Mouse (Mus musculus) thymus, adult 2 months (tissue): ENCODE data around the gene Slain2. TPM values are rescaled to one million over a fixed set of nuclear protein-coding genes. Genes with fewer than 3 reads are reported as not detected.
"Not testable (repeated sequence)": the region's sequence is repeated elsewhere in the genome, so short reads cannot be mapped to it uniquely, and the experiment has no call there.

Experiments
- DNase-seq: peaks from one replicate; pipeline ENCODE4 v3.0.0; 2021
- H3K27ac ChIP-seq: fragments of 200-500 bp; 2 replicates; pipeline ENCODE4 v1.5.1; 2012; ENCODE audit warnings: low read length, control low read depth; ENCODE audit not compliant: control insufficient read depth, insufficient read depth
- H3K27me3 ChIP-seq: fragments of 200-500 bp; 2 replicates; pipeline ENCODE4 v1.6.1; 2012; ENCODE audit warnings: mild to moderate bottlenecking, low read length, moderate library complexity, mixed read lengths; ENCODE audit not compliant: control insufficient read depth, insufficient read depth
- H3K36me3 ChIP-seq: fragments of 200-500 bp; 2 replicates; pipeline ENCODE4 v1.6.1; 2012; ENCODE audit warnings: mild to moderate bottlenecking, low read length, moderate library complexity; ENCODE audit not compliant: control insufficient read depth, insufficient read depth
- H3K4me1 ChIP-seq: fragments of 200-500 bp; replicated peaks from 2 replicates; pipeline ENCODE4 v1.6.1; 2012; ENCODE audit warnings: low read length; ENCODE audit not compliant: control insufficient read depth, insufficient read depth
- H3K4me3 ChIP-seq: fragments of 200-500 bp; 2 replicates; pipeline ENCODE4 v1.5.1; 2012; ENCODE audit warnings: mild to moderate bottlenecking, low read length, control low read depth, moderate library complexity; ENCODE audit not compliant: control insufficient read depth, insufficient read depth
- CTCF ChIP-seq: fragments of 200-500 bp; IDR thresholded peaks from 2 replicates; pipeline ENCODE4 v1.5.1; 2012; ENCODE audit warnings: mild to moderate bottlenecking, control low read depth, low read length, moderate library complexity, borderline replicate concordance; ENCODE audit not compliant: control insufficient read depth, poor library complexity, insufficient read depth; ENCODE audit errors: extremely low read depth
- POLR2A ChIP-seq: fragments of 200-500 bp; IDR thresholded peaks from 2 replicates; pipeline ENCODE4 v1.6.1; 2012; ENCODE audit warnings: mild to moderate bottlenecking, low read length, control low read depth, moderate library complexity; ENCODE audit not compliant: control insufficient read depth, poor library complexity, insufficient read depth; ENCODE audit errors: extremely low read depth
- whole genome bisulfite sequencing: fragments of 180-500 bp; shearing (Covaris S2); methylation state at CpG from one replicate; pipeline ENCODE4 v1.1.7; 2018; 5-methylcytosine and 5-hydroxymethylcytosine counted together
- polyA plus RNA-seq: library from polyadenylated mRNA; depleted of rRNA; stranded (reverse); fragments of >200 nt; gene quantifications from 2 replicates; pipeline ENCODE4 v1.2.3, GENCODE M21; 2012

Gene Slain2
- polyA plus RNA-seq, 1 experiment, result 24.2 TPM

DNA sequence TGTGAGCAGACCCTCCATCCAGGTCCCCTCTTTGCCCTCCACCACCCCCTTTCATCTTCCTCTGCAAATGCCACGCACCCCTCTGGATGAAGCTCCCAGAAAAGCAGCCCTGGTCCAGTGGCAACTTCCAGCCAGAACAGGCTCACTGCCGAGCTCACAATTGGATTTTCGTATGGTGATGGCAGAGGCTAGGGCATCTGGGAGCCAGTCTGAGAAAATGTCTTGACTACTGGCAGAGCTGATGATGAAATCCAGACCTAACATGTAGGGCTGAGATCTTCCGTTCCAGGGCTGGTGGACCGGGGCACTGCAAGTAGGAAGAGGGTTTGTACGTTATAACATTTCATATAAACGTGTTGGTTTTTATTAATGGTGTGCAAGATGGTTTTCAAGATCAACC lies 73.7 kb downstream of the Slain2 start:
- H3K27me3 ChIP-seq, result no peaks in the 10 kb centered on the region
- WGBS, result 96% methylated on average over 7 of the region's 7 CpGs
- no peak for DNase-seq
- TF ChIP-seq POLR2A, result no peak
- no peak for TF ChIP-seq CTCF
- H3K27ac ChIP-seq, result no peak overlapping the region
- no peaks in the 10 kb centered on the region for H3K36me3 ChIP-seq
- no peaks in the 10 kb centered on the region for H3K4me1 ChIP-seq
- no peak overlapping the region for H3K4me3 ChIP-seq

DNA sequence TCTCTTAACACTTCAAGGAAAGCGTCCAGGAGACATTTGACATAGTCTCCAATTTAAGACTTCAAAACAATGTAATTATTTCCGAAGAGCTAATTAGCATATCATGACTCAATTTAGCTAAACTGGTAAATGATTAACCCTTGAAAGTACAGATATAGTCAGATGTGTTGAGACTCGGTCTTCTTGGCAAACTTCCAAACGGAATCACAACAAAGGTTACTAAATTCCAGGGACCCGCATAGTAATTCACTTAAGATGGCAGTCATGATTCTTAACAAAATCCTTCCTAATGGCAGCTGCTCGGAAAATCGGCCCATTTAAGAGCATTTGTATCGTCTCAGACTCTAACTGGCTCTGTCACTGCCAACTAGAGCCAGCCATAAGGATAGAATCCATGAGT lies 75.7 kb downstream of the Slain2 start:
- no peak overlapping the region for H3K27ac ChIP-seq
- no peak for TF ChIP-seq CTCF
- TF ChIP-seq POLR2A, result no peak
- no peaks in the 10 kb centered on the region for H3K27me3 ChIP-seq
- H3K4me1 ChIP-seq, result no peaks in the 10 kb centered on the region
- WGBS, result 92% methylated on average over 8 of the region's 8 CpGs
- no peak for DNase-seq
- H3K4me3 ChIP-seq, result no peak overlapping the region
- no peaks in the 10 kb centered on the region for H3K36me3 ChIP-seq

DNA sequence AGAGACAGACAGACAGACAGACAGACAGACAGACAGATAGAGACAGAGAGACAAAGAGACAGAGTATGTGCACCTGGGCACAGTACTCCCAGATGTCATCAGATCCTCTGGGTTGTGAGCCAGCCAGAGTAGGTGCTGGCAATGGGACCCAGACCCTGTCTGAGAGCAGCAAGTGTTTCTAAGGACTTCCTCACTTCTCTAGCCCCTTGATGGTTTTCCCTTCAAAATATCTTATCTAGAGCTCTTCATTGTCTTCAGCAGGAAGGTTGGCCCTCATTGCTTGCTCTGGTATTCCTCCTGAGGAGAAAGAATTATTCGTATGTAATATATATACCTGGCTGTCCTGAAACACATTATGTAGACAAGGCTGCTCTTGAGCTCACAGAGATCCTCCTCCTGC lies 78.4 kb downstream of the Slain2 start:
- DNase-seq, result no peak
- H3K4me1 ChIP-seq, result no peaks in the 10 kb centered on the region
- no peaks in the 10 kb centered on the region for H3K27me3 ChIP-seq
- no peak overlapping the region for H3K27ac ChIP-seq
- no peaks in the 10 kb centered on the region for H3K36me3 ChIP-seq
- no peak overlapping the region for H3K4me3 ChIP-seq
- no peak for TF ChIP-seq POLR2A
- 95% methylated on average over 1 of the region's 1 CpGs for WGBS

DNA sequence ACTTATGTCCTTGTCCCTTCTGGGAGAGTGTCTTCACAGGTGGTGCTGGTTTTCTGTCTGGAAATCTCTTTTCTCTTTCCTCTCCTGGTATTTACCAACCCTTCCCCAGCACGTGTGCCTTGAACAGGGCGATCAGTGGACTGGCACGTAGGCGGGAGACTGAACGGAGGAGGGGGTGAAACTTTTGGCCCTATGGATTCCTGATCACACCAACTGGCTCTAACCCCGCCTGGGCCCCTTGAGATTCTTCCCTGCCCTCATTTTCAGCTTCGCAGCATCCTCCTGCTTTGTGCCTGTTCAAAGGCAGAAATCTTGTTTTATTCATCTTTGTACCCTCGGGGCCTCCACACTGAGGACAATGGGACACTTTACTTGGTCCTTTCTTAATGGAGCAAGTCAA lies 80.3 kb downstream of the Slain2 start:
- TF ChIP-seq POLR2A, result no peak
- no peak for TF ChIP-seq CTCF
- DNase-seq, result no peak
- Histone ChIP-seq H3K36me3 (no peaks in the 10 kb centered on the region), H3K4me1 (no peaks in the 10 kb centered on the region), H3K27me3 (no peaks in the 10 kb centered on the region), H3K4me3 (no peak overlapping the region), H3K27ac (no peak overlapping the region)
- WGBS, result 93% methylated on average over 8 of the region's 8 CpGs

DNA sequence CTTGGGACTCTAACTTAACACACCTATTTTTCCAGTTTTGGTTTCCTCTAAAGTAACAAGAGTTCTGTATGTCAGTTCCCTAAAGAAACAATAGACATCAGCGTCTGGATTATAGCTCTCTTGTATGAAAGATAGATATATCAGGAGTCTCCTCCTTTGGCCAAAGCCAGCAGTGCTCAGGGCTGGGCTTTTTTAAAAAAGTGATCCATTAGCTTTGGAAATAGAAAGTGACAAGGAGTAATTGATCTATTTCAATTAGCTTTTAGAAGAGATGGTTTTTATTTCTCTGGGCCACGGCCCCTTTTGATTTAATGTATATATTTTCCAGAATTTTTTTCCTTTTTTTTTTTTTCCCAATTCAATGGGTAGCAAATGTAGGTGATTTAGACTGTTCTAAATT lies 80.8 kb downstream of the Slain2 start:
- no peak for DNase-seq
- Histone ChIP-seq H3K27me3 (no peaks in the 10 kb centered on the region), H3K36me3 (no peaks in the 10 kb centered on the region), H3K4me1 (no peaks in the 10 kb centered on the region), H3K27ac (no peak overlapping the region), H3K4me3 (no peak overlapping the region)
- TF ChIP-seq CTCF, result no peak
- TF ChIP-seq POLR2A, result no peak
- 85% methylated on average over 2 of the region's 2 CpGs for WGBS

DNA sequence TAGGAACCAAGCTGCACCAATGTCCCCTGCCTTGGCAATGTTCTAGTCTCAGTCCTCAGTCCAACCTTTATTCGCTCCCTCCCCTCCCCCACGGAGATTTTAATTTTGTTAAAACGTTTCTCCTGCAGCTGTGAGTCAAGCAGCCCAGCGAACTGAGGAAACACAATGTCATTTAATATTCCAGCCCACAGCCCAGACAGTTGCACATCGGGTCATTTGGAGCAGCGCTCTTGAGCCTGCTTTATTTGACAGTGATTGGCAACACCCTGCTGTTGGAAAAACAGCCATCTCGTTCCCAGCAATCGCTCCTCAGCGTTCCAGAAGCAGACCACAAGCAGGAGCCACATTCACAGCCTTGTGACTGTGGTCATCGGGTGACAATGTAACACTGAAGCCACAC lies 81.3 kb downstream of the Slain2 start:
- no peak for DNase-seq
- H3K4me1 ChIP-seq, result no peaks in the 10 kb centered on the region
- H3K27ac ChIP-seq, result no peak overlapping the region
- WGBS, result 79% methylated on average over 10 of the region's 10 CpGs
- H3K27me3 ChIP-seq, result no peaks in the 10 kb centered on the region
- H3K36me3 ChIP-seq, result no peaks in the 10 kb centered on the region
- H3K4me3 ChIP-seq, result no peak overlapping the region
- TF ChIP-seq POLR2A (no peak), CTCF (no peak)

DNA sequence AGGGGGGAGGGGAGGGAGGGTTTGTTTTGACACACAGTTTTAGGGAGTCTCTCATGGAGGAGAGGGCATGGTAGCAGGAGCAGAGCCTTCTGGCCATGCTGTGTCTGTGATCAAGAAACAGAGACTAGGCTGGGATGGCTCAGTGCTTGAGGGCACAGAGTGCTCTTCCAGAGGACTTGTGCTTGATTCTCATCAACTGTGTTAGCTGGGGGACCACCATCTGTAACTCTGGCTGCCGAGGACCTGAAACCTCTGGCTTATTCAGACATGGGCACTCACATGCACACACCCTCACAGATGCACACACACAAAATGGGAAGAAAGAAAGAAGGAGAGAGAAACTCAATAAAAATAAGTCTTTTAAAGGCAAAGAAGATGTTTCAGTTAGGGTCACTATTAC lies 84.4 kb downstream of the Slain2 start:
- not testable (repeated sequence) for H3K27me3 ChIP-seq, H3K4me1 ChIP-seq, H3K36me3 ChIP-seq, H3K27ac ChIP-seq, DNase-seq, H3K4me3 ChIP-seq
- 96% methylated on average over 1 of the region's 1 CpGs for WGBS
